ENCODE assay signal across 13 mouse cellular contexts in the genomic region with DNA sequence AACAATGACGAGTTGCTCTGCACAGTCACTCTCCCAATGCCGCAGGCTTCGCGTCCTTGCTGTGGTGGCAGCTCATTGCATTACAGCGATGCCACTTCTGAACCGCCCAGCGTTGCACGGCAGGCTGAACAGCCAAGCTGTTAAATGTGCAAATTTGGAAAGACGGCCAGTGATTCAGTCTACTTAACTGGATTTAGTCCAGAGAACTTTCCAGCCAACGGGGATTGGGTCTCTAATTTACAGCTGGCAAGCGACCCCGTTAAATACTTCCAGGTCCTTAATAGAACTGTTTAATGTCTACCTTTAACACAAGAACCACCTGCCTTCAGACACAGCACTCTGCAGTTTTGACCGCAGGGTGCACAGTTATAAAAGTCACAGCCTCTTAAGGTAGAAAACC.
DNase-seq lines count a peak whose midpoint lies in the region; ATAC-seq and TF ChIP-seq lines count a peak whose summit lies in the region.
"Had no signal": no experiment of that assay in that cellular context is flagged by ENCODE, and none has a peak within 500 bp of the region (broad histone marks: within the 10 kb centered on the region; RNA-seq: fewer than 3 reads in every experiment).

No protein-coding gene starts in this region.

- H3K36me3 ChIP-seq in kidney, adult 2 months (ENCODE audit: control insufficient read depth, insufficient read depth, low read length) = no peaks in the 10 kb centered on the region
- no peaks in the 10 kb centered on the region for H3K36me3 ChIP-seq in limb, embryonic 12.5 days
- H3K36me3 ChIP-seq: embryonic facial prominence, embryonic 13.5 days had no signal

- no peak overlapping the region for H3K4me3 ChIP-seq in kidney, adult 2 months (ENCODE audit: insufficient read depth, low read depth, low read length)
- H3K4me3 ChIP-seq in limb, embryonic 12.5 days (replicated peaks) = no peak overlapping the region
- H3K4me3 ChIP-seq: embryonic facial prominence, embryonic 13.5 days had no signal

- H3K9ac ChIP-seq in limb, embryonic 12.5 days (replicated peaks) = no peak overlapping the region
- H3K9ac ChIP-seq: embryonic facial prominence, embryonic 13.5 days had no signal

- H3K9me3 ChIP-seq in limb, embryonic 12.5 days = no peaks in the 10 kb centered on the region
- H3K9me3 ChIP-seq: embryonic facial prominence, embryonic 13.5 days had no signal

- TF ChIP-seq POLR2A in kidney, adult 2 months (IDR thresholded peaks at IDR 0.05; ENCODE audit: low read depth, low read length) = no peak
- TF ChIP-seq POLR2A in brain, embryonic 14.5 days (IDR thresholded peaks at IDR 0.05; ENCODE audit: borderline replicate concordance, extremely low read depth, insufficient read depth, insufficient read length, poor library complexity, severe bottlenecking) = no peak

- ATAC-seq in limb, embryonic 12.5 days (ENCODE audit: insufficient number of reproducible peaks, insufficient read depth, low FRiP score, low TSS enrichment, low read depth) = peak; percentile 79; the same call in 1 of the 2 replicates
- ATAC-seq: activated CD4-positive, CD25-positive, alpha-beta regulatory T cell, adult 4 months had no signal

- no peaks in the 10 kb centered on the region for H3K27me3 ChIP-seq in kidney, adult 2 months (replicated peaks; ENCODE audit: control insufficient read depth, insufficient read depth, low read length)
- H3K27me3 ChIP-seq in limb, embryonic 12.5 days = peaks cover 89% of the 10 kb centered on the region

- TF ChIP-seq CTCF in kidney, adult 2 months (conservative IDR thresholded peaks at IDR 0.05; ENCODE audit: insufficient read depth, insufficient read length, low read depth, low read length) = no peak
- no peak for TF ChIP-seq CTCF in brain, embryonic 14.5 days (IDR thresholded peaks at IDR 0.05; ENCODE audit: borderline replicate concordance, extremely low read depth, insufficient read depth, insufficient read length)

- peak overlapping the region; percentile 28 for H3K4me2 ChIP-seq in limb, embryonic 12.5 days
- H3K4me2 ChIP-seq: embryonic facial prominence, embryonic 13.5 days; liver, embryonic 11.5 days had no signal

- WGBS in kidney, adult 2 months = 30% methylated on average over 13 of the region's 13 CpGs
- WGBS in limb, embryonic 12.5 days = 20% methylated on average over 13 of the region's 13 CpGs

- peak; percentile 19 for DNase-seq in kidney, adult 2 months
- DNase-seq in kidney, adult 18-20 months = no peak
- DNase-seq in adrenal gland, adult 2 months = peak; percentile 58
- peak; percentile 76 for DNase-seq in brain, embryonic 14.5 days (ENCODE audit: low read depth)
- no peak for DNase-seq in thymus, postnatal 14 days
- DNase-seq in spleen, postnatal 36 days (ENCODE audit: low spot score in 2 of 2) = no peak
- DNase-seq: cerebellum, adult 11 months; gastrocnemius, postnatal 10 days had no signal

- H3K27ac ChIP-seq in kidney, adult 2 months (ENCODE audit: insufficient read depth, low read depth, low read length) = no peak overlapping the region
- no peak overlapping the region for H3K27ac ChIP-seq in limb, embryonic 12.5 days
- H3K27ac ChIP-seq: embryonic facial prominence, embryonic 13.5 days; macrophage had no signal

- H3K4me1 ChIP-seq in kidney, adult 2 months (ENCODE audit: control insufficient read depth, insufficient read depth, low read length) = no peaks in the 10 kb centered on the region
- peaks cover 47% of the 10 kb centered on the region for H3K4me1 ChIP-seq in limb, embryonic 12.5 days (replicated peaks)

Comparison
In these comparisons a context has a peak if more than half of its experiments do, and no peak if none do; other contexts are left out.
1. DNase-seq: peak in kidney, adult 2 months (single experiment), adrenal gland, adult 2 months (single experiment) and brain, embryonic 14.5 days (single experiment); none in kidney, adult 18-20 months (single experiment), thymus, postnatal 14 days (single experiment) and spleen, postnatal 36 days (0 of 2).